Mouse (Mus musculus): ENCODE results near the gene Sgca.

Sgca gene

GRCm38 (mm10) chr11:94913302-94914090 lies 62.6 kb downstream of the Sgca start:
- no peak for DNase-seq (ENCODE audit: low spot score in 2 of 2)
